Mouse (Mus musculus) 416B (cell line): ENCODE data around the gene Tmco3.
A peak's percentile ranks its signal among the peaks of the same experiment; 100 is the strongest.

Experiments used
- DNase-seq: peaks from one replicate; pipeline ENCODE4 v3.0.0; 2011; ENCODE audit warnings: low read depth

Gene Tmco3

DNA sequence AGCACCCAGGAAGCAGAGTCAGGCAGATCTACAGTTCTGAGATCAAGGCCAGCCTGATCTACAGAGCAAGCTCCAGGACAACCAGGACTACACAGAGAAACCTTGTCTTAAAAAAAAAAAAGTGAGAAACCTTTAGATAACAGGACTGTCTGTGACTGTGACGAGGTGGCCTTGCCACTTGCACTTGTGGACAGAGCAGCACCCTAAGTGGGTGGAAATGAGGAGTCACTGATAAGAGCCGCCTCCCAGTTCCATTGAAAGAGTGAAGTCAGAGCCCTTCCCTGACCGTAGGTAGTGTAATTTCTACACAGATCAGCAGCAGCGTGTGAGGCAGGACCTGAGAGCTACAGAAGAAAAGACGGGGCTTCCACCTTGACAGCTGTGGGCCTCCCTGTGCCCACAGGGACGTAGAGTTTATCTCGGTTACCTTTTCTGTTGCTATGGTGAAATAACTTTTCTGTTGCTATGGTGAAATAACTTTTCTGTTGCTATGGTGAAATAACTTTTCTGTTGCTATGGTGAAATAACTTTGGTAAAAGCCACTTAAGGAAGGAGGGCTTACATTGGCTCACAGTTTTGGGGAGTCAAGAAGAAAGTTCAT lies 18.4 kb downstream of the Tmco3 start:
- DNase-seq, result no peak

GRCm38 (mm10) chr8:13306916-13307315 lies 18.9 kb downstream of the Tmco3 start:
- peak; percentile 31 for DNase-seq

DNA sequence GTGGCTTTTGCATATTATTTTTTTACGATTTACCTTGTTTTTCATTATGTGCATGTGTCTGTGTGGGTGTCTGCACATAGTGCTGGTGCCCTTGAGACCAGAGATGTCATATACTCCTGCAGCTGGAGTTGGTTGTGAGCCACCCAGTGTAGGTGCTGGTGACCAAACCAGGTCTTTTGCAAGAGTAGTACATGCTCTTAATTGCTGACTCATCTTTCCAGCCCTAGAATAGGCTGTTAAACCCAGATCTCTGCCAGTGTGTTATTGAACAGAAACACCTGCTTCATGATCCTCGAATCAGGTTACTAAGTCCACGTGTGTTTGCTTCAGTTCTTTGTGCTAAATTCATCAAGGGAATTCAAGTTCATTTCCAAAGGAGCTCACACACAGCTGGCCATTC lies 26.9 kb downstream of the Tmco3 start:
- peak; percentile 28 for DNase-seq

GRCm38 (mm10) chr8:13316671-13317070 lies 28.7 kb downstream of the Tmco3 start:
- no peak for DNase-seq

DNA sequence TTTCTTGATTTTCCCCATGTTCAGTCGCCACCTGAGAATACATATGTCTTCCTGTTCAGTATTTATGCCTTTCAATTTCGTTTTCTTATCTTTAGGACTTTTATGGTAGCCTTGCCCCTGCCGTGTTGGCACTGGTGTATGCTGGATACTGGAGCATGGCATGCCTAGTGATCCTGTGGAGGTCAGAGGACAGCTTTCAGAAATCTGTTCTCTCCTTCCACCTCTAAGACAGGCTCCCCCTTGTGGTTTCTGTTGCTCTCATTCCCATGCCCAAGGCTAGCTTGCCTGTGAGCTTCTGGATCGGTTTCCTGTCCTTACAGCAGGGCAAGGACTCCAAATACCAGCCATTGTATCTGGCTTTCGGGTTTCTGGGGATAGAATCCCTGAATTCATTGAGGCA lies 38.6 kb downstream of the Tmco3 start:
- peak; percentile 60 for DNase-seq

DNA sequence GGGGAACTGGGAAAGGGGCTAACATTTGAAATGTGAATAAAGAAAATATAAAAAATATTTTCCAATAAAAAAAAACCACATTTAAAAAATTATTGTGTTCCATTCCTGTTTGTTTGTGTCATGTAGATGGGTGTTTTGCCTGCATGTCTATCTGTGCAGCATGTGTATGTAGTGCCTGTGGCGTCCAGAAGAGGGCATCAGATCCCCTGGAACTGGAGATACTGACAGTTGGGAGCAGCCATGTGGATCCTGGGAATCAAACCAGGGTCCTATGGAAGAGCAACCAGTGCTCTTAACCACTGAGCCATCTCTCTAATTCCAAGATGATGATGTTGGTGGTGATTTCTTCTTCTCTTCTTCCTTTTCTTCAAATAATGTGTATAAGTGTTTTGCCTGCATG lies 46.7 kb downstream of the Tmco3 start:
- DNase-seq, result peak; percentile 37

DNA sequence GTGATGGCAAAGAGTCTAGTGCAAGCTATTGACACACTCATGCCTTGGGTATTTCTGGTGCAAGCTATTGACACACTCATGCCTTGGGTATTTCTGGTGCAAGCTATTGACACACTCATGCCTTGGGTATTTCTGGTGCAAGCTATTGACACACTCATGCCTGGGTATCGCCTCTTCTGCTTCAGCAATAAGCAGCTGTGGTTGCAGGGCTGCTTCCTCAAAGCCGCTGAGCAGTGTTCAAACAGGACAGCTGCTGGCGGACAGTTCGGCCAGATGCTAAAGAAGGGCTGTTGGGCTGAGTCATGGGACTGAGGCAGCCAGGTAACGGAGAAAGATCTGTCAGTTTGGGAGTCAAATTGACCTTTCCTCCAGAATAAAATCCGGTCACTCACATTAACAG lies 49.3 kb downstream of the Tmco3 start:
- DNase-seq, result peak; percentile 85

DNA sequence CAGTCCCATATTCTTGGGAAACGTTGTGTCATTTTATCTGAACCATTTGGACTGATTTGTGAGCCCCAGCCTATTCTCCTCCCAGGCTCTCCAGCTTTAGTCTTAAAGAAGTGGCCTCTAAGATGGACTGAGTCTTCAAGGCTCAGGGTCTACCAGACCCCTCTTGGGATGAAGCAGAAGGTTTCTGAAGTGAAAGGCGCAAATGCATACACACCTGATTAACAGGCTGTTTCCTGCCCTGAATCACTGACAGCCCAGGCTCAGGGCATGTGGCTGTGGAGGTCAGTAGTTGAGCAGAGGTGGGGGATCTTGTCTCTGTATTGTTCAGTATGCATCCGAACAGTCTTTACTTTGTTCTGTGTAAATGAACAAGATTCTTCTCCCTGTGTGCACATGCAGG lies 49.7 kb downstream of the Tmco3 start:
- DNase-seq, result no peak

DNA sequence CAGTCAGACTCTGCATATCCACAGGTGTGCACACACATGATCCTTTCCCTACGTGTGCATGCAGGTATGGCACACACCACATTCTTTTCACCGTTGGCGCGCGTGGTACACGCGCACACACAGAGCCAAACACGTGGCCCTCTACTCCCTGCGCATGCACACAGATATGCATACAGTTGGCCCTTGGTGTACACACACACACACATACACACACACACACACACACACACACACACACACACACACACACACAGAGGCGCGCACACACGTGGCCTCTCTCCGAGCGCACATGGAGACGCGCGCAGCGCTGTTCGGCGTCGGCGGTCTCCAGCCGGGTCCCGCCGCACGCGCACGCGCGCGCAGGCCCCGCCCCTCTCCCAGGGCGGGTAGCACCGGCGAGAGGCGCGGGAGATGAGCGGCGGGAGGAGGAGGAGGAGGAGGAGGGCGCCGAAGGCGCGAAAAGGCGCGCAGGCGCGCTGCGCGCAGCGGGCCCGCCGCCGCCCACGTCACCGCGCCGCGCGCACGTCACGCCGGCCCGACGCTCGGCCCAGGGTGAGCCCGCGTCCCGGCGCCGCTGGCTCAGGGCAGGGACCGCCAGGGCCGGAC lies 50.4 kb downstream of the Tmco3 start, which contains the start of gene Tfdp1:
Gene Tfdp1, plus strand, starts transcription at position 497 of the 606 bp plus-strand sequence.
- peak; percentile 88 for DNase-seq

GRCm38 (mm10) chr8:13338901-13339645 lies 51.1 kb downstream of the Tmco3 start:
- DNase-seq, result peak; percentile 64

DNA sequence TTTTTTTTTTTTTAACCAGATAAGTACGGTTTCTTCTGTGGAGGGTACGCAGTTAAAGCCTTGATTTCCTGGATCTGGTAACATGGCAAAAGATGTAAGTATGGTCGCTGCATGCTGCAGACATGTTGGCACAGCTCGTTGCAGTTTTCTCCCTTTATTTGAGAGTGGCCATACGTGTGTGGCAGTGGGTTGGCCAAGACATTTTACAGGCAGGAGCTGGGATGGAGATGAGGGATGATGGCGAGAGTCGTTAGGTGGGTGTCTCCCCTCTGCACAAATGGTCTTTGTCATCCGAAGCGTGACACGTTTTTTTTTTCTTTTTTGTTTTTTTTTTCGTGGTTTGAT lies 51.6 kb downstream of the Tmco3 start:
- DNase-seq, result peak; percentile 55

GRCm38 (mm10) chr8:13340650-13341049 lies 52.7 kb downstream of the Tmco3 start:
- DNase-seq, result peak; percentile 37

- no peak for DNase-seq
These were observed 54.4 kb downstream of the Tmco3 start for GRCm38 (mm10) chr8:13342340-13342739.

DNA sequence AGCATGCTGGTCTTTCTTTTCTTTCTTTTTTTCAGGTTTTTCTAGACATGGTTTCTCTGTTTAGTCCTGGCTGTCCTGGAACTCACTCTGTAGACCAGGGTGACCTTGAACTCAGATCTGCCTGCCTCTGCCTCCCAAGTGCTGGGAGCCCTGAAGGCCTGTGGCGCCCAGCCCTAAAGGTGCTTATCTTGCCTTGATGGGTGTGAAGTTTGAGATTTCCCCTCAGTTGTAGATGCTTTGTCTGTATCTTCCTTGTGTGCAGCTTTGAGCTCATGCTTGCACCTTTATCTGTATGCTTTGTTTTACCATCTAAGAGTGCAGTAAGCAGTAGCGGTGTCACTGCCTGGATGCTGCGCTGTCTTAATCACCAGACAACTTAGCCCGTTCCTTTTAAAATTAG lies 55.1 kb downstream of the Tmco3 start:
- DNase-seq, result no peak

- no peak for DNase-seq
These were observed 62.1 kb downstream of the Tmco3 start for GRCm38 (mm10) chr8:13350052-13350451.

DNA sequence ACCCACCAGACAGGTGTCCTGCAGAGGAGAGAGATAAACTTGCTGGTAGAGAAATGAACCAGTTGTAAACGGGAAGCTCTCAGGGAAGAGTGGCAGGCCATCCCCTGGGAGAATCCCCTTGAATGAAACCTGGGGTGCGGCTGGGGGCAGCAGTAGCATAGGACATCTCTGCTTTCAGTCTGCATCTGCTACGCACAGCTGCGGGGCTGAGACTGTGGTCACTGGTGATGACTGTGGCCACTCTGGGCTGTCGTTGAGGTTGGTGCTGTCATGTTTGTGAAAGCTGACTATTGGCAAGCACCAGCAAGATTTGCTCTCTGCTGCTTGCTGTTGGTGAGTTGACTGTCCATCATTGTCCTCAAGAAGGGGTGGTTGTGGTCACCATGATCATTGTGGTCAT lies 63.6 kb downstream of the Tmco3 start:
- DNase-seq, result peak; percentile 31

GRCm38 (mm10) chr8:13352601-13353000 lies 64.6 kb downstream of the Tmco3 start:
- peak; percentile 35 for DNase-seq

- DNase-seq, result peak; percentile 61
These were observed 65.3 kb downstream of the Tmco3 start for GRCm38 (mm10) chr8:13353155-13353833.

DNA sequence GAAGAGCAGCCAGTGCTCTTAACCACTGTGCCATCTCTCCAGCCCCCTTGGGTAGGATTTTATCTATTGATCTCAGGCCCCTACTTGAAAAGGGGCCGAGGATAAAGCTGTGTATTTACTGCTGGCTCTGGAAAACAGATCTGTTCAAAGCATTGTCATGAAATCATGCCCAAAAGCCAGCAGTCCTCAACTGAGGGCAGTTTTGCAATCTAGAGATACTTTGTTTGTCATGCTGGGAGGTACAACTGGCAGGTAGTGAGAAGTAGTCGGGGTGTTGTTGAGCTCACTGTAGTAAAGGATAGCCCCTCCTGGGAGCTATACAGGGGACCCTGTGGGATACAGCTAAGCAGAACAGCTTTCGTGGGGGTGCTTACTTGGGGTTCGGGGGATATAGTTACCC lies 65.9 kb downstream of the Tmco3 start:
- DNase-seq, result no peak

- DNase-seq, result no peak
These were observed 68.2 kb downstream of the Tmco3 start for GRCm38 (mm10) chr8:13356221-13356620.

- DNase-seq, result peak; percentile 68
These were observed 68.7 kb downstream of the Tmco3 start for GRCm38 (mm10) chr8:13356681-13357080.

DNA sequence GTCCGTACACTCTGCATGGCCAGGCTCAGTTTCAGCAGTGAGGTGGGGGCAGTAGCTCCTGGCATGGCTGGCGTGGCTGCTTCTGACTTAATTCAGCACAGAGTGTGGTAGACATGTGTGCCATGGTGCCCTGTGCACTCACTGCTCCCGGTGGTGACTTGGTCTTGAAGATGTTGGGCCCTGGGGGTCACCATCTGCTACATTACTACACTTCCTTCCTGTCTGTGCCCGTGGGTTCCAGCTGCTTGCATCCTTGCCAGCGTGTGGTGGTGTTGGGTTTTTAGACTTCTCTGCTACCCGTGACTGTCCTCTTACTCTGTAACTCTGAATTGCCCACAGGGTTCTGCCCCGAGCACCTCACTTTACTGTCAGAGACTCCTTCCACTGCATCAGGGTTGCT lies 72.2 kb downstream of the Tmco3 start:
- peak; percentile 82 for DNase-seq

GRCm38 (mm10) chr8:13361865-13362264 lies 73.9 kb downstream of the Tmco3 start:
- peak; percentile 66 for DNase-seq
